Mouse (Mus musculus) adipose tissue, adult 10 weeks (tissue): Measurements from ENCODE around the gene Myo3a. TPM values are rescaled to one million over a fixed set of nuclear protein-coding genes. Genes with fewer than 3 reads are reported as not detected.

Experiments used
- polyA plus RNA-seq: library from polyadenylated mRNA; stranded (reverse); fragments of 350-450 nt; fragmentation: Illumina TruSeq; extraction: RNeasy Lipid Tissue Mini Kit (QIAGEN cat#74804); gene quantifications from one replicate; pipeline ENCODE4 v1.2.3, GENCODE M21; 2014; ENCODE audit warnings: low read depth, low replicate concordance

The Myo3a gene
- polyA plus RNA-seq: not detected

DNA sequence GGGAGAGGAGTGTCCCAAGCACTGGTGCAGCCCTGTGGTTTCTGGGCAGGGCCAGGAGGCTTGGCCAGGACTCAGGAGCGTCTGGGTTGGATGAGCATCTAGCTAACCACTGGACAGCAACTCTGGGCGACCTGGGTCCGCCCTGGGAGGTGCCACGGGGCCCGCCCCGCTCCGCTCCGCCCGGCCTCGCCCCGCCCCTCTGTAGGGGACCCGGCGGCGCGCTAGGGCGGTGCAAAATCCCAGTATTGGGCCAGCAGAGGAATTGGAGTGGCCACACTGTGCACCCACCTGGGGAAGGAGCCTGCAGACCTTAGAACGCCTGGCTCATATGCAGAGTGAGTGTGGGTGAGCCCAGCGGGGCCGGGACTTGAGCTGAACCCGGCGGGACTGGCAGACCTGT lies at the start of gene Myo3a:
TSS of gene Myo3a (plus strand) at position 196 of the 400 bp plus-strand sequence.

DNA sequence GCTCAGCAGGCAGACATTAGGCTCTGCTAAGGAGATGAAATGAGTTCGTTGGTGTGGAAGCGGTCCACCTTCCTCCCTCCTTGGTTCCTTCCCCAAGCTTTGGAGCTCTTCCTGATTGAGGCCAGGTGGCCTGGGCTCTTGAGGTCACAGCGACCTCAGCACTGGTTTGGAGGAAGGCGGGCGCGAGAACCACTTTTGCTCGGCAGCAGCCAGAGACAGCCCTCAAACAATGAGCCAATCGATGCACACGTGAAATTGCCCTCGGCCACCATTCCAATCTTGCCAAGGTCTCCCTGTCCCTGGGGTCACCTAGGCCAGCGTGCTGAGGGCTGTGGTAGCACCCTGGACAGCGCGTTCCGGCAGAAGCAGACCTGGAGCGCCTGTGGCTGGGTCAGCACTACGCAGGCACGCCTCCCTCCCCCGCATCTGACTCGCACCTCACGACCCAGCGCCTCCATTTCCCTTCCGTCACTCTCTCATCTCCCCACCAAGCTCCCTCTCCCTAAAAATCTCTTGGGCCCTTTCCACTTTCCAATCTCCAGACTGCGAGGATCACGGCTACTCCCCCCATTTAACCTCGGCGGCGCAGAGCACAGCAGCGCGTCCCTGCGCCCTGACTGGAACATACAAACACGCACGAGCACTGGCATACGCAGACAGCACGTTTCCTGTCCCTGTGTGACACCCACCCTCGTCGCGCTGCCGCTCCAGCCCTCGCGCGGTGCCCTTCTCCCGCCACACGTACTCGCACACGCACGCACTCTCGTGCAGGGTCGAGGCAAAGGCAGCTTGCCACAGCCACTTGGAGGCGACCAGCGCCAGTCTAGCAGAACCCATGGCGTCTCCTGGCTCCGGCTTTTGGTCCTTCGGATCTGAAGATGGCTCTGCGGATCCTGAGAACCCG lies 394.8 kb downstream of the Myo3a start, which contains the start of gene Gad2:
TSS of gene Gad2 (plus strand) at position 378 of the 904 bp plus-strand sequence.

